Mouse (Mus musculus) heart, adult 9 months (tissue): ENCODE measurements around the gene Ttll7.

Experiments
- DNase-seq, 2 experiments: peaks; one replicate each; pipeline ENCODE4 v3.0.0; 2022; ENCODE audit warnings: low spot score in 2 of 2

The Ttll7 gene

DNA sequence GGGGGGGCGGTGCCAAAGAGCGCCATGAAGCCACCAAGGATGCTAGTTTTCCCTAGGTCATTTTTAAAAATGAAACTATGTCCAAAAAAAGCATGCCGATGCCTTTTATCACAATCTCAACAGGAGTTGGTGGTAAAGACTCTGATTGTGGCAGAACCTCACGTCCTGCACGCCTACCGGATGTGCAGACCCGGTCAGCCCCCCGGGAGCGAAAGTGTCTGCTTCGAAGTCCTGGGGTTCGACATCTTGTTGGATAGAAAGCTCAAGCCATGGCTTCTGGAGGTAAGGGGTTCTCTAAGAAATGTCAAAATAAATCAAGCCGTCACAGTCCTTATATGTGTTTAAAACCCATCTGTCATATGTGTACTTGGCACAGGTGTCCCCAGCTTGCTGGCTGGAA, 60.9 kb downstream of the Ttll7 start:
- no peak for DNase-seq

DNA sequence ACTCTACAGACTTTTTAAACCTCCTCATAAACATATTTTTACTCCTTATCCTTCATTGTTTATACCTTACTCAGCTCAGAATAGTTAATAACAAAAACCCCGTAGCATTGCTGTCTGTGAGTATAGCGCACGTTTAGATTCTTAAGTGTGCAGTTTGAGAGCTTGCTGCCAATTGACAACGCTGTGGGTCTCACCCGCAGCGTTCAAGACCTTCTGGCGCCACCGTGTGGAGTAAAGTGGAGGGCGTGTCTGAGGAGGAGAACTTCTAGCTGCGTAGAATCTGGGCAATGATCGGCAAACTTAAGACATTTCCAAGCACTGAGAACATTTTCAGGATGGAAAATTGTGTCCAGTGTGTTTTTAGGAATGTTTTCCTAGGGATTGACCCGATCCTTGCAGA, 62.6 kb downstream of the Ttll7 start:
- DNase-seq = peak; percentile 34 to 66

DNA sequence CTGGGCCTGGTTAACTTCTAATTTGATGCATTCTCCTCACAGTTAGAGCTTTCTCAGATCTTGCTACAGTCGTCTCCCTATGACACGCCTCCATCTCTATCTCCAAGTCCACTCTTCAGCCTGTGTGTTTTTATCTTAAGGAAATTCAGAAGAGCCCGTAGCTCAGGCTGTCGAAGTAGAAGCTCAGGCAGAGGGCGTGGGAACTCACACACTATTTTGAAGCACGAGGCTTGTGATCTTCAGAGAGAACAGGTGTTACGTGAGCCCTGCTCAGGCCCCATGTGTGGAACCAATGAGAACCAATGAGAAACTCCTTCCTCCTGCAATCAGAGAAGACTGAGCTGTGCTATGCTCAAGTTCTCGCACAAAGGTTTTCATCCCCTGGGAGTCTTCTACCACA, 65.7 kb downstream of the Ttll7 start:
- no peak for DNase-seq

DNA sequence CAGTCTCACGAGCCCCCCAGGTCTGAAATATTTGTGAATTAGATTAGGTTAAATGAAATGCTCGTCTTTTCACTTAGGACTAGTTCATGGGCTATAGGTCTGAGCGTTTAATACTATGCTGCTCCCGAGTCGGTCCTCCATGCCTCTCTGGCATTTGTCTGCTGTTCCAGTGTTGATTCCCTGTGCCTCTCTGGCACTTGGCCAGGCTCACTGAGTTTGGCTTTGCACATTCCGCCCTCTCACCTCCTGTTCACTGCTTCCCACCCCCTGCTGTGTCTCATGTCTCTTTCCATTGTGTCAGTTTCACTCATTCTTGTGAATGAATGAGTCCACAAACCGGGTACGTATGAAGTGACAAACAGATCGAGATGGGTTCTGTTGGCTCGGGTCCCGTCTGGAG, 66.2 kb downstream of the Ttll7 start:
- DNase-seq = no peak

DNA sequence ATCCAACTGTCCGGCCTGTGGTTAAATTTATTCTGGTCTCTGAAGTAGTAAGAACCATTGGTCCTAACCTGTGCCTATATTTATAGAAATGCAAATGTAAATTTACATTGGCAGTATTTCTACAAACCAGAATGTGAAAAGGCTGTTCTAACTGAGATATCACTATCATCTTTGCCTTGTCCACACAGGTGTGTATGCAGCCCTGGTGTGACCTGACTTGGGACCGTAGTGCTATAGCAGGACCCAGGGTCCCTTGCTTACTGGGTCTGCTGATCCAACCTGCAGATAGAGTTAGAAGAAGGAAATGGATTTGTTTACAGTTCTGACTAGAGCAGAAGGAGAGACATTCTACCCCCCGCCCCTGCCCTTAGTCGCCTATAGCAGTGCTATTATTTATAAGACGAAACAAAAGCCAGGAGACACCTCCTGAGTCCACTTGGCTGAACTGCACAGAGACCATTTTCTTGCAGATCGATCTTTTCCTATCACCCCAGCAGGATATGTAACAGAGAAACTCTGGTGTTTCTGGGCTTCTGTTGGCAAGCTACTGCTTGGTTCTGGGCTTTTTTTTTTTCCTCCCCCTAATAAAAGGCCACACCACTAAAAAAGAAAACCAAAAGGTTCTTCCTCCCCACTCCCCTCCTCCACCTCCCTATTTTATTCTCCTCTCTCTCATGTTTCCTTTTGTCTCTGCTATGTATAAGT, 75.3 kb downstream of the Ttll7 start:
- no peak for DNase-seq

DNA sequence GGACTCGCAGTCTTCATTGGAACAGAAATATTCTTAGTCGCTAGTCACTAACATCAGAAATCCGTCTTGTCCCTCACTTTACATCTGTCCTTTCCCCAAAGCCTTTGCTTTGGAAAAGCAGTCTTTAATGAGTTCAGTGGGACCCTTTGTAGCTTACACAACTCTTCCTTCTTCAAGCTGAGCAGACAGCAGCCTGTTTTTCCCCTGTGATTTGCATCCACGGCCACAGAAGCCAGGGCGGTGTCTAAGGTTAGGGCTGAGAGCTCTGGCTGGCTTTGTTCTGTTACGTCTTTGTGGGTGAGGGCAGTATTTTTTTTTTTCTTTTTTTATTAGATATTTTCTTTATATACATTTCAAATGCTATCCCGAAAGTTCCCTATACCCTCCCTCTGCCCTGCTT, 76.0 kb downstream of the Ttll7 start:
- no peak for DNase-seq

DNA sequence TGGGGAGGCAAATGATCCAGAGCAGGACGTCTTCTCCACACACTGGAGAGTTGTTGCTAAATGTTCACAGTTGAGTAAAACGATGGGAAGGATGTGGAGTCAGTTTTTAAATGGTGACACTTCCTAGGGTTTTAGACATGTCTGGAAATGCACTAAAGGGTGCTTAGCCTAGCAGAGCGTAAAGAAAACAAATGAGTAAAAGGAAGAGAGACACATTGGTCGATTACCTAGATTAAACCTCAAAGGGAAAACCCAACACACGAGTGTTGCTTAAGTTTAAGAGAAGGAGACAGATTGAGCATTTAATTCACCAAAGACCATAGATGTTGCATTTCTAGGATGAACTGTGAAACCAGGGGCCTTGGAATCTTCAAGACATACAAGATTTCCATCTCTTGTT, 76.8 kb downstream of the Ttll7 start:
- DNase-seq = no peak

DNA sequence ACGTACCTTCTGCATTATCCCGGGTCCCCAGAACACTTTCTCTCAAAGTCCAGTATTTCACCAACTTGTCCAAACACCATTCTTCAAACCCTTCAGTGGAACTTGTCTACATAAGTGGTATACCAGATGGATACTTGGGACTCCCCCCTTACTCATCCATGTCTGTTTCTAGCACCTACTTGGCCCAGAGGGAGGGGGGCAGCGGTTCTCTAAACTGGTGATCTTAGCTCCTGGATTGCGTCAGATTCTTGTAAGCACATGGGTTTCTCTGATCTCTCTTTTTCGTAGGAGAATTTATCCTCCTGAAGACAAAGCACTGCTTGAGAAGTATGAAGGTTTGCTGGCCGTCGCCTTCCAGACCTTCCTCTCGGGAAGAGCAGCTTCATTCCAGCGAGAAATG, 79.0 kb downstream of the Ttll7 start:
- no peak for DNase-seq

DNA sequence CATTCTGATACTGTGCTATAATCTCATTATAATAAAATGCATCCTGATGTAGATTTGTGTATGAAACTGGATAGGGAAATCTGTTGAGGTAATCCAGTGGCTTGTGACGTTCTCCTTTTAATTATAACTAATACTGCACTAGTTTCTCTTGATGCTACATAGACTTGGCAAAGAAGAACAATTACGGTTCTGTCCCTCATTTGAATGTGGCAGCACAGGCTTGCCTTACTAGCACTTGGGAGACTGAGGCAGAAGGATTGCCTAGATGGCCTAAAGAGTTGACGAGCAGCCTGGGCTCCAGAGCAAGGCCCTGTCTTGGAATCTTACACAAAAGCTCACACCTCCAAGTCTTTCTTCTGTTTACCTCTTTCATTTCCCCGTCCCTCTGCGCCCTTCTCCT, 80.3 kb downstream of the Ttll7 start:
- no peak for DNase-seq

DNA sequence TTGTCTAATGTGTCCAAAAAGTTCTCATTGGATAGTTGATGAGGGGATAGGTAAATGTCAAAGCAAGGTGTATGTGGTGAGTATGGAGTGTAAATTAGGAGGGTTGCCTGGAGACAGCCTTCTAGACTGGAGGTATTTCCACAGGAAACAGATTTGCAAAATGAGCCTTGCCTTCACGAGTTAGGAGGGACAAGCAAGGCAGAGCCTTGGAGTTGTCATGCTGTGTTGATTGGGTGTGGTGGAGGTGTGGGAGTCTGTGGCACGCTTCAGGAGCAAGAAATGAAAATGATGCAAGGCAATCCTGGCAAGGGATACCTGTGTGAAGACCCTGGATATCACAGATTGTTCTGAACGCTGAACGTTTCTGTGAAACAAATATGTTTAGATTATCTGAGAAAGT, 84.7 kb downstream of the Ttll7 start:
- DNase-seq = no peak

DNA sequence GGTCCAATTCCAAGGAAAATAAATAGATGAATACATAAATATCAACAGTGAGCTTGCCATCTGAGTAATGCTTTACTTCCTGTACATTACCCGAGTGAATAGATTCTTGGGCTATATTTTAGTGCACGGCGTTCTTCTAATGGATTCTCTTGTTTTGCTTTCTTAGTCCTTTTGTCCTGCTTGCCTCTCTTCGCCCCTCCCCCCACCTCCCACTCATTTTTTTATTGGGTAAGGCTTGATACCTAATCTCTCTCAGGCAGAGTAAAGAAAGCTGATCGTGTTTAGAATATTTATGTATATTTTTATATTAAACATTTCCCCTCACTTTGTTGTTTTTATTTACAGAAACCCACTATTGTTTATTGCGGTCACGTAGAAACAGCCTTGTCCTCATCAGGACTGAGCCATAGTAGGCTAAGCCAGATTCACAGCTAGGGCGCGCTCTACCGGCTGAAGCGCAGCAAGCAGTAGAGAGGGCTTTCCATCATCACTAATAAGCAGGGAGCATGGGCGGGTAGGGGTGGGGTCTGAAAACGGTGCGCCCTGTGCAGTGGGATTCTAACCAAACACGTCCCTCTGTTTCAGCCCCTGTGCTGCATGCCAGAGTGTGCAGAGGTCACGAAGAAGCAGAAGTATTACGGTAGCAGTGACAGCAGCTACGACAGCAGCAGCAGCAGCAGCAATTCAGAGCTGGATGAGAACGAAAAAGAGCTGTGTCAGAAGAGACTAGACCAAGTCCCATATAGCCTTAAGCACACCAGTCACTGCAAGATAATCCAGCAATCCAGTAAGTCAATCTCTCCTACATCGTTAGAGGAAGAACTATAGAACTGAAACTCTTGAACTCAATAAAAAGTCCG, 87.5 kb downstream of the Ttll7 start:
- no peak for DNase-seq

DNA sequence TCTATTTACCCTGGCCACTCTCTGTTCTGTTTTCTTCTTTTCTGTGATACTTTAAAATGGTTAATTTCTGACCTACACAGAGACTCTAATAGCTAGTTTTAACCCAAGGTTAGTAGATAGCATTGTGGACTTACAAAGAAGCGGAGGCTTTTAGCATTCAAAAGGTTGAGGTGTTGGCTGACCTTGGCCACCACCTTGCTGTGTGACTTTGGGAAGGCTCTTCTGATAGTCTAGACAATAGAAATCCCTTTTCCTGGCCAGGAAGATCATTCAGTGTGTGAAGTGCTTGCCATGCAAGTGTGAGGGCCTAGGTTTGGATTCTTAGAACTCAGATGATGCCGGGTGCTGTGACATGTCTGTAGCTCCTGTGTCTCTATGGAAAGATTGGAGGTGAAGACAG, 90.9 kb downstream of the Ttll7 start:
- no peak for DNase-seq

DNA sequence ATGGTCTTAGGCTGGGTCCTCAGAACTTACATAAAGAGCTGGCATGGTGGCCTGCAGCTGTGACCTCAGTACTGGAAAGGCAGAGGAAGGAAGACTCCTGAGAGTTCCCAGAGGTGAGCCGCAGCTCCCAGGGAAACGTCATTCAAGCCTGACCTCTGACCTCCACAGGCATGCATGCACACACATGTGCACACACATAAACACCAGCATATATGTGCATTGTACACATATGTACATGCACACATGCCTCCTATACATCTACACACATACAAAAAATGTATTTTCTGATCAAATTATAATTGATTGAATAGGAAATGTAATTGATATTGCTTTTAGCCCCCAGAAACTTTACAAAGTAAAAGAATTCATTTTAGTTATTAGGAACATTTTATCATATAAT, 93.2 kb downstream of the Ttll7 start:
- no peak for DNase-seq

DNA sequence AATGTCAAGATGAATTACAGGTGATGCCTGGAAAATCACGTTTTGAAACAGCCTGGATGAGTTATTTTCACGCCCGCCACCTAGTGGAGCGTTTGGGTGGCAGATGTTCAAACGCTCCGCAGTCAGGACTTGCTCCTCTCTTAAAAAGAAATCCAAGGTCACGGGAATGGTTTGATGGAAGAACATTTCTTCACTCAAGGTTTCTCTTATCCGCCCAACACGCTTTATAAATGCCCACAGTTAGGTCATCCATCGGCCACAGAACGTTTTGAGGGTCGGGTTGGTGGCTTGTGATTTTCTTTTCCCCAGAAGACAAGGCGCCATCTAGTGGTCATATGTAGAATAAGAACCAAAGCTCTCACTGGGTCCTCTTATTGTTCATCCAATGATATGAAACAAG, 93.7 kb downstream of the Ttll7 start:
- DNase-seq = peak; percentile 46 to 65

DNA sequence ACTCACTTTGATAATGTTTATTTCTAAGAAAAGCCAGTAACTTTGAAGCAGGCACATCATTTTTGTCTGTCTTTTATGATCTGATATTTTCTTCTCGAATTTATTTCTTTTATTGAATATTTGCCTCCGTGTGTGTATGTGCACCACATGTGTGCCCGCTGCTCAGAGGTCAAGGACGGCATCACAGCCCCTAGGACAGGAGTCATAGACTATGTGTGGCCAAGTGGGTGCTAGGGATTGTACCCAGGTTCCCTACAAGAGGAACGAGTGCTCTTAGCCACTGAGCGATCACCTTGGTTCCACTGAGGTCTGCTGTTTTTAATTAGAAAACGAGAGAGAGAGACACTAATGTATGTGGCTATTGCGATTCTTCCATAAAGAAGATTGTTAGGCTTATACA, 94.5 kb downstream of the Ttll7 start:
- DNase-seq = no peak

DNA sequence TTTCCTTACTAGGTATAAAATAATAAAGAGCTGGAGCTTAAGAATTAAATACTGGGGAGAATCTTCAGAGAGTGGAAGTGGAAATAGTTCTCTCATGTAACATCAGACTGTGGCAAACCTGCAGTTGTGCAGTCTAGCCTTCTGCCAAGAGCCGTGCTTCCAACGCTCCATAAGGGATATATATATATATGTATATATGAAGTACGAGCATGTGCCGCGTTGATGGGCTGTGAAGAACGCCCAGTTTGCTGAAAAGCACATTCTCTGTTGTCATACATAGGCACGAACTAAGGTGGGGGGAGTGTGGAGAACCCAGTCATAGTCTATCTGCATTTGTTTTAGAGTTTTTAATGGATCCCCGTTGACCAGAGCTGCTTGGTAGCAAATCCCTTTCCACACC, 104.6 kb downstream of the Ttll7 start:
- no peak for DNase-seq

DNA sequence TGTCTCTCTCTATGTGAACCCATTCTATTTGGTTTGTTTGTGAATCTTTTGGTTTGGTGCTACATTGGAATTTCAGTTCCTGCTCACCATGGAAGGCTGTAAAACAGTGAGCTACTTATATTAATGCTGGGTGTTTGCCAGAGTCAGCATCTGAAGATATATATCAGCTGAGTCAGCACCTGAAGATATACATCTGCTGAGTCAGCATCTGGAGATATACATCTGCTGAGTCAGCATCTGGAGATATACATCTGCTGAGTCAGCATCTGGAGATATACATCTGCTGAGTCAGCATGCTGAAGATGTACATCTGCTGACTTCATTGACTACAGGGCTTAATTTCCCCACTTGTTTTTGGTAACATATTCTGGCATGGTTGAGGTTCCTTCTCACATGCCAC, 110.7 kb downstream of the Ttll7 start:
- DNase-seq = no peak

DNA sequence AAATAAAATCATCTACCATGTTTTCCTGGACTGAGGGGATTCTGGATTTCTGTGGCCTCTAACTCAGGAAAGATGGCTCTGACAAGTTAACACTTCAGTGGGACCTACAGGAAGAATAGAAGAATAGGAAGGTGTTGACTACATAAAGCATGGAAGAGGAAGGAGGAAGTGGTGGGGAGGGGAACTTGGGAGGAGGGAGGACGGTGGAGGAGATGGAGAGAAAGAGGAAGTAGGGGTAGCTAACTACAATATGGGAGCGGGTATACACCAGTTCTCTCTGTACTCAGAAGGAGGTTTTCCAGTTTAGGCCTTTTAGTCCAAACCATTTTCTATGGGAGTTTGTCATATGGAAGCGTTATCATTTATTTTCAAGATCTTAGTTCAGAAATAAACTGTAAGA, 112.2 kb downstream of the Ttll7 start:
- DNase-seq = no peak

DNA sequence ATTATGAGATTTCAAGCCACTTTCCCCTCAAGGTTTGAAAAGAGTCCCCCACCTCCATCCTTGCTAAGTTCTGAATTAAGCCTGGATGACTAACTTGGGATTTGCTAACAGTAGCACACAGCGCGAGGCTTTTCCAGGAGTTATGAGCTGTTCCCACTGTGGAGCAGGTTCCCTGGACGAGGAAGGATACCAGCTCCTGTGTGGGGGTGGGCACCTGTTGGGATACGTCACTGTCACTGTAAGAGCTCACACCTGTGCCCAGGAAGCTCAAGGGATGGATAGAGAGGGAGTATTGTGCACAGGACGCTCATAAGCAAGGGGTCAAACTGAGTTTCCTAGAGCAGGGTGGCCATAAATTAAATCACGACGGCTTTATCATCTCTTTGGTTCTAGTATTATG, 115.1 kb downstream of the Ttll7 start:
- DNase-seq = no peak

DNA sequence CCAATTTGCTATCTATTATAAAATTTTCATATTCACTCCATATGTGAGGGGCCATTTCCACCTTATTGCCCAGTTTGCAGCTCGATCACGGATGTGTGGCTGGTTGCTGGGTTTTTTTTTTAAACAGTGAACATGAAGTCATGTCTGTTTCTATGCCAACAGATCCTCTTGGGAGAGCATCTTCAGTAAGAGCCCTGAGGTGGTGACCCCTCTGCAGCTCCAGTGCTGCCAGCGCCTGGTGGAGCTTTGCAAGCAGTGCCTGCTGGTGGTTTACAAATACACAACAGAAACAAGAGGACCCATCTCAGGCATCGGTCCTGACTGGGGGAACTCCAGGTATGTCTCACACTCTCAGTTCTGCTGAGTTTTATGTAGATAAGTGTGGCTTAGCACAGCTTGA, 115.7 kb downstream of the Ttll7 start:
- no peak for DNase-seq

DNA sequence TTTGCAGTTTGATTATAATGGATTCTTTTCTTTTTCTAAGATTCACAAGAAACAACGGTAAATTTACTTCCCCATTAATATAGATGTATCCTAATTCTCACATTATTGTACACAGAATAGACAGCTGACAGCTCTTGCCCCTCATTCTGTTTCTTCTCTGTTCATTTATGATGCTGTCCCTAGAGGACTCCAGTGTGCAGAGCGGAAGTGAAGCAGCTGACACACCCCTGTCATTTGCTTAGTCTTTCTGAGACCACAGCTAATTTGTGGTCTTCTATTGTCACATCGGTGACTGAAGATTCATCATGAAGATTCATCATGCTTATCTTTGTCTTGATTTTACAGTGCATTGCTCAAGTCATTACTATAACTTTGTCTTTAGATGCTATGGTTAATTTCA, 126.1 kb downstream of the Ttll7 start:
- no peak for DNase-seq

DNA sequence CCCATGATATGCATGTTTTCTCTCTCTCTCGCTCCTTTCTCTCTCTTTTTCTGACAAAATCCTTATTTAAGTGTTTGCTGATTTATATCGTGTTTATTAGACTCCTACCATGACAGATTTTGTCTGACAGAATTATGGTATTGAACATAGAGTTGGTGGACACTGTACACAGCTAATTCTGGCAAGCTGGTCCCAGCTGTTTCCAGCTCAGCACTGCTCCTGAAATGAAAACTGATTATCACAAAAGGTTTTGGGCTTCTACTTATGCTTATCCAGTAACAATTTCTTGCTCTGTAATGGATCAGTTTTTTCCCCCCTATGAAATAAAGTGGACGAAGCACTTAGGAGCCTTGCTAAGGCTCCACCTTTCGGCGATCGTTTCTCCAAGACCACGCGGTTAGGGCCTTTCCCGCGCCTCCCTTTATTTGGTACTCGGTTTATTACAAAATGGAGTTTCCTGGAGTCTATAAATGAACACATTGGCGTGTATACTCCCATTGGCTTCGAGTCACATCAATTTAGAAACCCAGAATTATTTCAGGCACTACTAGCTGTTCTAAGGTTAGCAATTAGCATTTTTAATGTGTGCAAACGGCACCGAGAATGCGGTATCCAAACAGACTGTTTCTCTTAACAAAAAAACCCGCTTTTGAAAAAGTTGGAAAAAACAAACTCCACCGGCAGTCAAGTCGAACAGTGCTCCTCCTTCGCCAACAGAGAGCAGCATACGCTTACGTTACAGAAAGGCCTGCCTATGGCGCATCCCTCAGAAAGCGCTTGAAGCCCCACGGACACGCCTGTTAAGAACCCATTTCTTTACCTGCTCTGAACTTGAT, 141.9 kb downstream of the Ttll7 start:
- DNase-seq = peak in 1 of 2 experiments; percentile 2
